Mouse (Mus musculus) fibroblast of lung, adult 2 months (primary cell): ENCODE results near the gene Tfcp2.

ENCODE experiments used
- DNase-seq: peaks from one replicate; pipeline ENCODE4 v3.0.0-alpha.2; 2011; ENCODE audit warnings: low read depth

Gene Tfcp2

GRCm38 (mm10) chr15:100486450-100486849 lies 65.4 kb downstream of the Tfcp2 start:
- DNase-seq, result no peak

GRCm38 (mm10) chr15:100485576-100485975 lies 66.2 kb downstream of the Tfcp2 start:
- DNase-seq, result no peak

DNA sequence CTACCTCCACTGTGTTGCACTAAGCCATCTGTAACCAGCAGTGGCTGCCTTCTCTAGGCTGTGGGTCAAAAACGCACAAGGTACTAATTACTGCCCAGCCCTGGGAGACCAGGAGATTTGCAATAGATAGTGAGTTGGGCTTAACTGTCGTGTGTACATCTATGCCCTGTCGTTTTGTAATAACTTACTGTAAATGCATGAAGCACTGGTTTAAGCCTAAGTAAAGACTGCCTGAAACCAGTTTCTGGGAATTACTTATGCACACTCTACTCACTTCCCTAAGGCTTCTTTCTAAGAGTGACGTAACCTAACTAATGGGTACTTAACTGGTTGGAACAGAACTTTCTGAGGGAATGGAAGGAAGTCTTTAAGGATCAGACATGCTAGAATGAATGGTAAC lies 72.9 kb downstream of the Tfcp2 start:
- DNase-seq, result no peak

DNA sequence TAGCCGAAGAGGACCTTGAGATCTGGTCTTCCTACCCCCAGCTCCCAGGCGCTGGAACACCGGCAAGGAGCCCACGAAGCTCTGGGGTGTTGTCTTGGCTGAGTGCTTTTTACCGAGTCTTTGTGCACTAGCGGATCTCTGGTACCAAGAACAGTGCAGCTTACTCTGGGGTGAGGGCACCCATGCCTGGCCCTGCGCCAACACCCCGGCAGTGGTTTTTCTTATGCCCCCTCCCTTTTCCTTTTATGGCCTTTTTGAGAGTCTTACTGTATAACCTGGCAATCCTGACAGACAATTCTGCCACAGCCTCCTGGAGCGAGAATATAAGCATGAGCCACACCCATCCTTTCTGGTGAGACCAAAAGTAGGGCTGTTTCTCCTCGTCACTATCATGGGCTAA lies 73.5 kb downstream of the Tfcp2 start:
- DNase-seq, result no peak

DNA sequence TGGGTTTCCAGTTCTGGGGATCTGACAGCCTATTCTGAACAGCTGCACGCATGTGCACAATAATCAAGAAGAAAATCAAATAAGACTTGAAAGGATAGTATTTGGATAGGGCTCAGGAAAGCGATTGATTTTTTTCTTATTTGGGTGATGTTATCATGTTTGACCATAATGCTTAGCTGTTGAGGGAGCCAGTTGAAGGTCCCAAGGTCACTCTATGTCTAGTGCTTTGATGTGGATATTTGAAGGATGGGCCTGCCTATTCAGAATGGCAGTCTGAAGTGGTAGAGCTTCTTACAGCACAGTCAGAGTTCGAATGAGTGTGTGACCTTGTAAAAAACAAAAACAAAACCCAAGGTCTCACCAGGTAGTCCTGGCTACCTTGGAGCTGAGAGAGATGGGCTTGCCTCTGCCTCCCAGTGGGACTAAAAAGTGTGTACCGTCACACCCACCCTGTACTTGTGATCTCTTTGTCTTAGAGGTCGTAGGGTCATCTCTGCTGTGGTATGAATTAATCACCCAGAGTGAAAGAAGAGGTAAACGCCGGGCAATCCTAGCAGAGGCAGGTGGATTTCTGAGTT lies 77.8 kb downstream of the Tfcp2 start:
- no peak for DNase-seq

DNA sequence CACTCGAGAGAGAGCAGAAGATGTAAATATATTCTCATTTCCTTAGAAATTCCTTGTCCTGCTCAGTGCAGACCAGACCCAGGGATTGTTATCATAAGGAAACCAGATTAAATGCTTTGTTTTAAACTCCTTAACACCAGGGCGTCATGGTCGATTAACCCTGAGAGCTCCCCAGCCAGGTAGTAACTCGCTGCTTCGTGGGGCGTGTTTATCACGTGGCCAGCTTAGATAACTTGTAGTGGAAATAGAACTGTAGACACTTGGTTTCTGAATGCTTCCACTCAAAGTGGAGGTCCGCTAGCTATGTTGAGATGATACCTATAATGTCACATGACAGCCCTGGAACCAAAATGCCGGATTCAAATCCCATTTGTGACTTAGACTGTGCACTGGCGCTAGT lies 81.8 kb downstream of the Tfcp2 start:
- DNase-seq, result no peak

DNA sequence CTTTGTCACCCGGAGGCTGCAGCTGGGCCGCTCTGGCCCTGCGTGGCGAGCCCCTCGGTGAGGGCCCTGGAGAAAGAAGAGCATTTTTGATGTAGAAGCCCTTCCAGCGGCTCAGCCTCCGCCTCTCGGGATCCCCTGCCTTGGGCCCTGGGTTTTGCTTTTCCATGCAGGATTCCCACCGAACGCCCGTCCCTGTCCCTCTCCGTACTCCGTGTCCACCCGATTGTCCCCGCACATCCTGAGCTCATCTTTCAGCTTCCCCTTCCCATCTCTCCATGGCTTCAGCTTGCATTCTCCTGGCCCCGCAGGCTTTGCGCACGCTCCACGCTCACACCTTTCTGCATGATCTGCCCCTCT lies 82.6 kb downstream of the Tfcp2 start:
- no peak for DNase-seq

- DNase-seq, result peak; percentile 54
Measured at GRCm38 (mm10) chr15:100468295-100469188, 83.3 kb downstream of the Tfcp2 start, which contains the start of gene Letmd1. Gene Letmd1 (plus strand): TSS chr15:100469023.

DNA sequence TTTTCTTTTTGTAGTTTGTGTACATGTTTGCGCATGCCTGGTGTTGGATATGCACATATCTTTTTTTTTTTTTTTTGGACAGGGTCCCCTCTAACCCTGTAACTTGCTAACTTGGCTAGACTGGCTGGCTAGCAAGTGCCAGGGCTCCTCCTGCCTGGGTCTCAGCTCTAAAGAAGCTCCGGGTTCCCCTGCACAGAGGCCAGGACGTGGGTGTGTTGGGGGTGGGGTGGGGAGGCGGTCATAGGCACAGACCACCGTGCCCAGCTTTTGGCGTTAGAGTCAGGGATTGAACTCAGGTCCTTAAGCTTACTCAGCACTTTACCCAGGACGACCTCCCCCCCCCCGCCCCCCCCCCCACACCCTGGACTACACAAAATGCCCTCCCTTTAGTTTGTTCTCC lies 84.1 kb downstream of the Tfcp2 start:
- no peak for DNase-seq

- no peak for DNase-seq
Measured at GRCm38 (mm10) chr15:100465432-100465831, 86.4 kb downstream of the Tfcp2 start.

DNA sequence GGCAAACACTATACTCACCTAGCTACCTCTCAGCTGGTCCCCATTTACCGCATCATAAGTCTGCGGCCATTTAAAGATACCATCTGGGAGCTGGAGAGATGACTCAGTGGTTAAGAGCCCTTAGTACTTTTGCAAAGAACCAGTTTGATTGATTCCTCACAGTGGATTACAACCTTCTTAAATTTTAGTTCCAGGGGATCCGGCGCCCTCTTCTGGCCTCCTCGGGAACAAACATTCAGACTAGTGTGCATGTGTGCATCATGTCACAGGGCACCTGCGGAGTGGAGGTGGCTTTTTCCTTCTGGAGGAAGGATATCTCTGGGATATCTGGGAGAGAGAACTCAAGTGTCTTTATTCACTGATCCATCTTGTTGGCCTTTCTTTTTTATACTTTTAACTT lies 88.1 kb downstream of the Tfcp2 start:
- DNase-seq, result no peak

GRCm38 (mm10) chr15:100462086-100462485 lies 89.7 kb downstream of the Tfcp2 start:
- no peak for DNase-seq

DNA sequence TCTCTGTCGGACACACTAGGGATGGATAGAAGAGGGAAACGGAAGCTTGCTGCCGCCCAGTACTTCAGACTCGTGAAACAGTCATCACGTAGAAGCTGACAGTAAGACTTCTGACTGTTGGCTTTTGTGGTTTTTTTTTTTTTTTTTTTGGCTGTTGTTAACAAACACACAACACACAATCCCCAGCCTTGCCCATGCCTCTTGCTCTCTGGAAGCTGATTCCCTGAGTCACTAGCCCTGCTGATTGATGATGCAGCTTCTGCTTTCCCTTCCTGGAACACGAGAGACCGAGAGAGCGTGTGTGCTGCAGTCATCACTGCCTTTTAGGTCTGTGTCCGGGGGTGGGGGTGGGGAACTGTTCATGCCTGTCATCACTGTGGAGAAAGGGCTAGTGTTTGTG lies 90.2 kb downstream of the Tfcp2 start:
- DNase-seq, result peak; percentile 53

DNA sequence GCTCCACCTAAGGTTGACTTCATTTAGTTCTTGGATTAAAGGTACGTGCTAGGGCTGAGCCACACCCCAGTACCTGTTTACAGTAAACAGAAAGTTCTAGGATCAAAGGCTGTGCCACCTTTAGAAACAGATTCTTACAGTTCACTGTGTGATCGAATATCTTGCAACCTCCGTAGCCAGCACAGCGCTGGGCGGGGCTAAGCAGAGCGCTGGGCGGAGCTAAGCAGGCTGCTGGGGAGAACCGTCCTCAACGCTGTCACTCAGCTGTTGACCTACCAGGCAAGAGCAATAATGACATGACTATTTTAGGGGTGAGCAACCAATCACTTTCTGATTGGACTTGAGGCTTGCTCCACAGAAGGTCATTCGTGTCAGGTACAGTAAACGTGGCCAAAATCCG lies 90.9 kb downstream of the Tfcp2 start:
- DNase-seq, result no peak

DNA sequence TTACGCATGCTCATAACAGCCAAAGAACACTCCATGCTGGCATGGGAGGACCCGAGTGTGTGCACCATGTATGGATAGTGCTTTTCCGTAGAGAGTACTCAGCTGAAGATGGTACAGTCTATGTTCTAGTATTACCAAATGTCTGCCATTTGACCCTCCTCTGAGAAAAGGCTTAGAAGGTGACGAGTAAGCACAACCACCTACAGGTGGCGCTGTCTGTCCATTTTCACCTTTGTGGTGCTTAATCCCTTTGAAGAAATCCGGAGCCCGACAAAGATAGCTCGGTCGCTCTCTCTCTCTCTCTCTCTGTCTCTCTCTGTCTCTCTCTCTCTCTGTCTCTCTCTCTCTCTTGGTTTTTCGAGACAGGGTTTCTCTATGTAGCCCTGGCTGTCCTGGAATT lies 93.8 kb downstream of the Tfcp2 start:
- no peak for DNase-seq

- DNase-seq, result no peak
Measured at GRCm38 (mm10) chr15:100457340-100457739, 94.5 kb downstream of the Tfcp2 start.

- no peak for DNase-seq
Measured at GRCm38 (mm10) chr15:100456356-100456991, 95.3 kb downstream of the Tfcp2 start.

DNA sequence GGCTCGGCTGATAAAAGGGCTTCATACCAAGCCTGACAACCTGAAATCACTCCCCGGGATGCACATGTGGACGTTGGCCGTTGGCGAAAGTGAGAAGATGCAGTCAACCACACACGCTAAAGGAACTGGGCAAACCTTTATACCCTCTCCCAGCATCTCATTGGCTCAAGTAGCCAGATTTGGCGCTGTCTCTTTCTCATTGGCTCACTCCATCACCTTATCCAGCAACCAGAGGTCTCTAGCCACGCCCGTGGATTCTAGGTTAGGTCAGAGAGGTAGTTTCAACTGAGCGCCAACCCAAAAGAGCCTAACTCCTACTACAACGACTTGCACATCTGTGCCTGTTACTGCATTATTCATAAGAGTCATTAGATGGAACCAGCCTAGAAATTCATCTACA lies 99.3 kb downstream of the Tfcp2 start:
- DNase-seq, result no peak

DNA sequence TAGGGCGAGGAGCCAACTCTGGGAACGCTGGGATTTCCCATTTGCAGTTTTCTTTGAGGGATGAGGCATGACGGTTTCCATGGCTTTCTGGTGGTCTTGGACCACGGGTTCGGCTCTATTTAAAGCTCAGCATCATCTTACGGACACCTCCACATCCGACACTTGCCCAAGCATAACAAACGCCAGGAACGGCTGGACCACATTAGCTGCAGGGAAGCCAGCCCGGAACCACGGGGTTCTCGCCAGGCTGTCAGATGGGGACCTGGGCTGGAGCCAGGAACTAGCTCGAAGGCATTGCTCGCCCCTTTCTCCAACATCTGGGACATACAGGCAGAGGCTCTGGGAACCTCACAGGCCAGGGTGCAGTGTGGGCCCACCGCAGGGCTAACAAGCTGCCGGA lies 100.6 kb downstream of the Tfcp2 start:
- DNase-seq, result peak; percentile 72

DNA sequence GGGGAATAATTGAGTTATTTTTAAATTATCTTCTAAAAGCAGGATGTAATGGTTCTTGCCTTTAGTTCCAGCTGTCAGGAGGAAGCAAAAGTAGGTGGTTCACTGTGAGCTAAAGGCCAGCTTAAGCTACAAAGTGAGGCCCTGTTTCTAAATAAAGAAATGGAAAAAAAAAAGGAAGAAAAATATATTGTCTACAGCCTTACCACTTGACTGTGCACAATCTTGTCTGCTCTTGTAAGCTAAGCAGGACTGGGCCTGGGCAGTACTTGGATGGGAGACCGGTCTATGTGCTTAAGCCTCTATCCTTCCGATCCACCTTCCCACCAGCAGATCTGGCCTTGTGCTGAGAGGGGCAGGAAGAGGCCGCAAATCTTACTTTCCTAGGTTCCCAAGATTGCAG lies 102.3 kb downstream of the Tfcp2 start:
- no peak for DNase-seq

DNA sequence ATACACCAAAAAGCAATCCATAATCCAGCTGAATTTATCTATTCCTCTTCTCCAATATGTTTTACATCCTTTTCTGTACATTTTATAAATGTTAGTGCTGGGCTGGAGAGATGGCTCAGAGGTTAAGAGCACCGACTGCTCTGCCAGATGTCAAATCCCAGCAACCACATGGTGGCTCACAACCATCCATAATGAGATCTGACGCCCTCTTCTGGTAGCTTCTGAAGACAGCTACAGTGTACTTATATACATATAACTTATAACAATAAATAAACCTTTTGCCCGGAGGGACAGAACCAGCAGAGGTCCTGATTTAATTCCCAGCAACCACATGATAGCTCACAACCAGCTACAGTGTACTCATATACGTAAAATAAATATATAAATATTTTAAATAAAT lies 103.2 kb downstream of the Tfcp2 start:
- no peak for DNase-seq
